Mouse (Mus musculus): ENCODE data around the gene Enpp3. TPM values are rescaled to one million over a fixed set of nuclear protein-coding genes. Genes with fewer than 3 reads are reported as not detected.
A peak's percentile ranks its signal among the peaks of the same experiment; 100 is the strongest.
"Not testable (repeated sequence)": the region's sequence is repeated elsewhere in the genome, so short reads cannot be mapped to it uniquely, and the experiment has no call there.

Gene Enpp3
- polyA plus RNA-seq, 3 experiments from 2014 or later: not detected

GRCm38 (mm10) chr10:24821990-24822676 lies 20.5 kb downstream of the Enpp3 start:
- no peak for ATAC-seq

GRCm38 (mm10) chr10:24819526-24819925 lies 23.1 kb downstream of the Enpp3 start:
- ATAC-seq: no peak

DNA sequence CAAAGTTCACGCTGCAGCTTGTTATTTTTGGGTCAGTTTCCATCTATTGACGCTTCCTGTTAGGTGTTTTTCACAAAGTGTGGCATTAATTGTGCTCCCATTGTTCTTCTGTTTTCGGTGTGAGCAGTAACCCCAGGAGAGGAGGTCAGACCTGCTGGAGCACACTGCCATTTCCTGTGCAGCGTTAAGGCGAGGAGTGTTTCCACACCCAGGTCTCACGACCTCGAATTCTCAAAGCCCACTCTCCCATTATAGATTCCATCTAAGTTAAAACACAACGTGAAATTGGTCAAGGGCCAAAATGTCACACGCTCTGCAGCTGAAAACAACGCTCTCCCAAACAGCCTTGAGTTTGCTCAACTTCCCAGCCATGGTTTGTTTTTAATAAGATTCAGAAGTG lies 32.0 kb downstream of the Enpp3 start:
- peak; percentile 55 for ATAC-seq

DNA sequence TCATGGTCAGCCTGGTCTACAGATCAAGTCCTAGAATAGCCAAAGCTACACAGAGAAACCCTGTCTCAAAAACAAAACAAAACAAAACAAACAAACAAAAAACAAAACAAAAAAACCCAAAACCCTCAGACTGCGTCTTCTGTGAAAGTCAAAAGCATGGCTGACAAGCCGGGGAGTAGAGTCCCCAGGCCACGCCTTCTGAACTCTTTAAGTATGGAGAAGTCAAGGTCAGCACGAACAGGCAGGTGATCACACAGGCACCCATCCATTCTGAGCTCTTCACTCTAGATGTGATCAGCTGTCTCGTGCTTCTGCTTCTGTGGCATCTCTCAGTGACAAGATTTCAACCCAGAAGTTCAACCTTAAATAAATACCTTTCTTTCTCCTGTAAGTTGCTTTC lies 35.9 kb downstream of the Enpp3 start:
- ATAC-seq: no peak

- ATAC-seq: no peak
Measured at GRCm38 (mm10) chr10:24805876-24806275, 36.7 kb downstream of the Enpp3 start.

DNA sequence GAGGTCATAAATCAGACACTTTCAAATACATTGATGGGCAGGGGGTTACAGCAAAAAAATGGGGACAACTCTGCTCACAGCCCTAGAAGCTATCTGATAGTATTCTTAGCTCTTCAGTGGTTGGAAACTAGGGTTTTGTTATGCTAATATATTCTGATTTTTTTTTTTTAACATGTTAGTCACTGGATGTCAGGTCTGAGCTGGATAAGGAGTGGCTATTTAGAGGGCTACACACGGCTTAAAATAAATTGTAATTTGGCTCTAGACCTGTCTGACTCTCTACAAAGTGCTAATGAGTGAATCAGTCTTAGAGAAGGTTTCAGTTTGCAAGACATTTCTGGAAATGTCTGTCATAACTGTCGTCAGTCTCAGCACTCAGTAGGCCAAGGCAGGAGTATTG lies 37.5 kb downstream of the Enpp3 start:
- ATAC-seq: no peak

DNA sequence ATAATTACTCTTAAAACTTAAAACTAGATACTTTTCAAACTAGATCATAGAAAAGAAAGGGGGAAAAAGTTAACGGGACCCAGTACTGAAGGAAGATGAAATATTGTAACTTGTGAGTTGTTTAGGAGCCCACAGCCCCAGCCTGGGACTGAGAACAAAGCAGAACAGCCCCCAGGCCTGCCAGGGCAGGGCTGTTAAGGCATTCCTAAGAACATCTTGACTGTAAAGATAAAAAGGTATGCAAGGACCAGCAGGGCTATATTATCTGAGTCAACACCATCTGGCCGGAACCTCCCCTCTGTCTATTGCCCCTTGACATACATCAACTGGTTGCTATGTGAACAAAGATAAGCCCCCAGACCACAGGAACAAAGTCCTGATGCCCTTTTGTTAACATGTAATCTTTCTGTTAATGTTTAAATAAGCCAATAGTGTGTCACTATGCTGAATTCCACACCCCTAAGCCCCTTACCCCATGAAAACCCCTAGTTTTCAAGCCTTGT lies 39.8 kb downstream of the Enpp3 start:
- ATAC-seq: not testable (repeated sequence)

- no peak for ATAC-seq
Measured at GRCm38 (mm10) chr10:24801796-24802195, 40.8 kb downstream of the Enpp3 start.

GRCm38 (mm10) chr10:24797246-24797645 lies 45.4 kb downstream of the Enpp3 start:
- ATAC-seq: peak; percentile 75

- ATAC-seq: no peak
Measured at GRCm38 (mm10) chr10:24792756-24793155, 49.9 kb downstream of the Enpp3 start.

GRCm38 (mm10) chr10:24789747-24790545 lies 52.7 kb downstream of the Enpp3 start:
- ATAC-seq: peak; percentile 94

DNA sequence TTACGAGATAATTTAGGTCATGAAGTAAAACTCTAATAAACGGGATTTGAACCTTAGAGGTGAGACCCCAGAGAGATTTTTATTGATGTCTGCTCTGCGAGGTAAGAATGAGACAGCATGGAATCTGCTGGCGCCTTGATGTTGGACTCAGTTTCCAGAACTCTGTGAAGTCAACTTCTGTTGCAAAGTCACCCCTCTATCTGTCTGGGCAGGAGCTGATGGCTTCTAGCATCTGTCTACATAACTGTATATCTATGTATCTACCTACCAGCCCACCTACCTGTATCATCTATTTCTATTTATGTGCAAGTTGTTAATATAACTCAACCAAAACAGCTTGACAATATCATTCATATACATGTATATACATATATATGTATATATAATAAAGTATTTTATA lies 57.3 kb downstream of the Enpp3 start:
- no peak for ATAC-seq

GRCm38 (mm10) chr10:24784624-24785276 lies 57.9 kb downstream of the Enpp3 start:
- ATAC-seq: no peak

GRCm38 (mm10) chr10:24783946-24784345 lies 58.7 kb downstream of the Enpp3 start:
- no peak for ATAC-seq

DNA sequence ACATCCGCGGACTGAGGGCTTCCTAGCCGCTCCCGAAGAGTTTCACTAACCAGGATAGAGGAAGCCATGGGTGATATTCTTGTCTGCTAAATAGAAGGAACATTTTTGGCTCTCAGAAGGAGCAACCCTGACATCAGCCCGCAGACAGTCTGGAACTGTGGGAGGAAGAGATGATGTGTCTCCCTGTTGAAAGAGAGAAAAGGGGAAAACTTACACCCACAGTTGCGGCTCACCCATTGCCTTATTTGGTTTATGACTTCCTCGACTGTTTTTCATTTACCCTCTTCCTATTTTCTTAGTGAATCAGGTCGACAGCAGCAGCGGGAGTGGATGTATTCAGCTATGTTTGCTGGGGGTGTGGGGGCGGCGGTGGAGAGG lies 64.0 kb downstream of the Enpp3 start:
- ATAC-seq: no peak

GRCm38 (mm10) chr10:24777916-24778642 lies 64.5 kb downstream of the Enpp3 start:
- no peak for ATAC-seq

DNA sequence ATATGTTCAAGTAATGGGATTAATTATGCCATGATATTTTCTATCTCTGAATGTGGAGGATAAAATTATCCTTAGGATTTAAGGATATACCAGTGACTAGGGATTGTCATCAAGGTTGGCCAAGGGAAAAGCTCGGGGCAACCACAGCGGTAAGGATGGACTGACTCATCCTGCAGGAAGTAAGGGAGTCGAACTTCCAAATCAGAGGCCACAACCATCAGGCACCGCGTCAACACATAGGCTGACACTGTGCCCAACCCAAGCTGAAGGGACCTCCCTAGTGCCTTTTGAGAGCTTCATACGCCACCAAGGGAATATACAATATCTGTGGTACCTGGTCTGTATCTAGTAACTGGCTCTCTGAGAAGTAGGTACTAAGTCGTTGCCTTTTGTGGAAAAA lies 73.1 kb downstream of the Enpp3 start:
- ATAC-seq: no peak

GRCm38 (mm10) chr10:24767695-24768094 lies 74.9 kb downstream of the Enpp3 start:
- no peak for ATAC-seq

GRCm38 (mm10) chr10:24766061-24766460 lies 76.6 kb downstream of the Enpp3 start:
- no peak for ATAC-seq

DNA sequence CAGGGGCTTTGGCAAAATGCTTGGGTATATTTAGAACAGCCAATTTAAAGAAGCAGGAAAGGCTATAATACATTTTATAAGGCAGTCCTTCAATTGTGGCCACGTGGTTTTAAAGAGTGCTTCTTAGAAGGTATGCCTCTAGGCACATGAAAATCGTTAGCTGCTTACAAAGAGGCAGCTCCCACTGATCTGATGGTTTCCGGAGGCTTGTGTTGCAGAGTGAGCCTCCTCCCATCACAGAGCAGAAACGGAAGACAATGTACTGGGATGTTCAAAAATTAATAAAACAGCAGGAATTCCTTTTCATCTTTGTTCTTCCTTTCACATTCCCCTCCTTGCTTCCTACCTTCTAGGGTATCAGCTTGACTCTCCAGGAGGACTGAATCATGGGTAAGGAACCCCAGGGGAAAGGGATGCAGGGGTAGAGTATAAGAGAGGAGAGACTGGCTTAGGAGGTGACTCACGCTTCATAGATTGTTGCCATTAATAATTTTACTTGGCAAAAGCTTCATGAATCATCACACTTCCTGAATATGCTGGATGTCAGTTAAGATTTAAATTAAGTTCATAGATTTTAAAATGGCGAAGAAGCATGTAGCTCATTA lies 77.4 kb downstream of the Enpp3 start:
- ATAC-seq: no peak

- ATAC-seq: no peak
Measured at GRCm38 (mm10) chr10:24764640-24765039, 78.0 kb downstream of the Enpp3 start.

DNA sequence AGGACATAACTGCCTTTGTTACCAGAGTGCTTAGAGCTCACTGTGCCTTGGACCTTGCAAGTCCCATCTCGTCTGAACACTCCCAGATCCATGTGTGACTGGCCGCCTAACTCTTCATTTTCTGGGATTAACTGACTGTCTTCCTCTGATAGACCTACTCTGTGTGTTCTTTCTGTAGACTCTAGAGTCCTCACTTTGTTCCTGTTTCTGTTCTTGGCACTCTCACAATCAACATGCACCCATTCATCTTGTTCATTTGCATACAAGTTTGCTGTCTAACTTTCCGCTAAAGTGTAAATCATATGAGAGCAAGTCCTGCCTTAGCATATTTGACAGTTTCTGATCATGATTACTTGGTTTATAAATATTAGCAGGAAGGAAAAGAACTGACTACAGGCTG lies 79.4 kb downstream of the Enpp3 start:
- ATAC-seq: no peak

Data from inflammation-experienced regulatory T-cells, adult 6 months (primary cell).